Mouse (Mus musculus): ENCODE data around the gene Nmral1. TPM values are rescaled to one million over a fixed set of nuclear protein-coding genes. Genes with fewer than 3 reads are reported as not detected.

Nmral1 gene
- polyA plus RNA-seq, 1 experiment from 2014 or later = 44.7 TPM

- WGBS = 89% methylated on average over 3 of the region's 3 CpGs
- no peak overlapping the region for H3K9ac ChIP-seq (ENCODE audit: low read length)
- no peak overlapping the region for H3K27ac ChIP-seq (ENCODE audit: low read length)
- H3K4me1 ChIP-seq (ENCODE audit: control insufficient read depth, insufficient read depth, low read length) = 0 out of 2 replicates have a peak, but pooled peaks cover 2% of the 10 kb centered on the region
- ATAC-seq (ENCODE audit: insufficient read depth, low FRiP score) = no peak
- H3K4me2 ChIP-seq (ENCODE audit: low read depth, low read length) = no peak overlapping the region
- no peaks in the 10 kb centered on the region for H3K9me3 ChIP-seq (replicated peaks; ENCODE audit: control insufficient read depth, low read length)
- H3K36me3 ChIP-seq (ENCODE audit: control insufficient read depth, insufficient read depth, low read length) = no peaks in the 10 kb centered on the region
- H3K4me3 ChIP-seq (replicated peaks; ENCODE audit: low read length) = no peak overlapping the region
- H3K27me3 ChIP-seq (ENCODE audit: control insufficient read depth, insufficient read depth, low read length) = no peaks in the 10 kb centered on the region
Observed at GRCm38 (mm10) chr16:4752155-4752554, 33.0 kb upstream of the Nmral1 start.

DNA sequence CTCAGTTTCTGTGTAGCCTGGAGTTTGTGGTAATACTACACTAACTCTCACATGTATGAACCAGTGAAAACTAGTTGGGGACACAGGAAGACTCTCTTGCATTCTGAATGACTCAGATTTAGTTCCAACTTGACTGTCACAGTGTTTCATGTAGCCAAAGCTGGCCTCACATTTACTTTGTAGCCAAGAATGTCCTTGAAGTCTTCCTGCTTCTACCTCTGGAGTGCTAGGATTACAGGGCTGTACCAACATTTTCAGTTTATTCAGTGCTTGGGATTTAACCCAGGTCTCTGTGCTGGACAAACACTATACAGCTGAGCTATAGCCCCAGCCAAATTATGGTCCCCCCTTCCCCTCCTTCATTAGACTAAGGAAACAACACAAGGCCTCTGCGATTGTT is 23.0 kb upstream of the Nmral1 start:
- no peaks in the 10 kb centered on the region for H3K9me3 ChIP-seq (replicated peaks; ENCODE audit: control insufficient read depth, low read length)
- H3K27ac ChIP-seq (ENCODE audit: low read length) = no peak overlapping the region
- H3K36me3 ChIP-seq (ENCODE audit: control insufficient read depth, insufficient read depth, low read length) = no peaks in the 10 kb centered on the region
- H3K4me2 ChIP-seq (ENCODE audit: low read depth, low read length) = no peak overlapping the region
- H3K4me3 ChIP-seq (replicated peaks; ENCODE audit: low read length) = no peak overlapping the region
- no peak overlapping the region for H3K9ac ChIP-seq (ENCODE audit: low read length)
- no peaks in the 10 kb centered on the region for H3K27me3 ChIP-seq (ENCODE audit: control insufficient read depth, insufficient read depth, low read length)
- H3K4me1 ChIP-seq (ENCODE audit: control insufficient read depth, insufficient read depth, low read length) = no peaks in the 10 kb centered on the region
- 94% methylated on average over 1 of the region's 1 CpGs for WGBS
- ATAC-seq (ENCODE audit: insufficient read depth, low FRiP score) = no peak

- no peaks in the 10 kb centered on the region for H3K36me3 ChIP-seq (ENCODE audit: control insufficient read depth, insufficient read depth, low read length)
- ATAC-seq (ENCODE audit: insufficient read depth, low FRiP score) = no peak
- H3K9me3 ChIP-seq (replicated peaks; ENCODE audit: control insufficient read depth, low read length) = no peaks in the 10 kb centered on the region
- H3K4me1 ChIP-seq (ENCODE audit: control insufficient read depth, insufficient read depth, low read length) = no peaks in the 10 kb centered on the region
- H3K4me3 ChIP-seq (replicated peaks; ENCODE audit: low read length) = no peak overlapping the region
- WGBS = 85% methylated on average over 2 of the region's 2 CpGs
- H3K27me3 ChIP-seq (ENCODE audit: control insufficient read depth, insufficient read depth, low read length) = no peaks in the 10 kb centered on the region
- H3K4me2 ChIP-seq (ENCODE audit: low read depth, low read length) = no peak overlapping the region
- no peak overlapping the region for H3K27ac ChIP-seq (ENCODE audit: low read length)
- no peak overlapping the region for H3K9ac ChIP-seq (ENCODE audit: low read length)
Observed at GRCm38 (mm10) chr16:4739994-4740393, 20.8 kb upstream of the Nmral1 start.

DNA sequence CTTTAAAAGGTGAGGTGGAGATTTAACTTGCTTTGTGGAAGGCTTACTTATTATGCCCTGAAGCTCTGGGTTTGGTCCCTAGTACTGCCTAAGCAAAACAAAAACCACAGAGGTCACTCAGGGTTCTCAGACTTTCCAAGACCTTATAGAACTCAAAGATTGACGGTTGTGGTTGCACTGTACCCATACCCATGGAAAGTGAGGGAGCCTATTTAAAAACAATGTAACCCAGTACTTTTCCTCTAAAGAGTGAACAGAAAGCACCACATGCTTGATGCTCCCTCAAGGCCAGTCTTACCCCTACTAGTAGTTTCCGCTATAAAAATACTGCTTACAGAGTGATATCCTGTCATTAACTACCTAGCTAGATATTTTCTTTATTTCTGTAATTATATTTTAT is 17.1 kb upstream of the Nmral1 start:
- Histone ChIP-seq H3K27me3 (ENCODE audit: control insufficient read depth, insufficient read depth, low read length) (no peaks in the 10 kb centered on the region), H3K27ac (ENCODE audit: low read length) (no peak overlapping the region), H3K9me3 (replicated peaks; ENCODE audit: control insufficient read depth, low read length) (no peaks in the 10 kb centered on the region), H3K4me3 (replicated peaks; ENCODE audit: low read length) (no peak overlapping the region), H3K9ac (ENCODE audit: low read length) (no peak overlapping the region), H3K36me3 (ENCODE audit: control insufficient read depth, insufficient read depth, low read length) (no peaks in the 10 kb centered on the region), H3K4me1 (ENCODE audit: control insufficient read depth, insufficient read depth, low read length) (no peaks in the 10 kb centered on the region), H3K4me2 (ENCODE audit: low read depth, low read length) (no peak overlapping the region)
- ATAC-seq (ENCODE audit: insufficient read depth, low FRiP score) = no peak
- 80% methylated on average over 2 of the region's 2 CpGs for WGBS

DNA sequence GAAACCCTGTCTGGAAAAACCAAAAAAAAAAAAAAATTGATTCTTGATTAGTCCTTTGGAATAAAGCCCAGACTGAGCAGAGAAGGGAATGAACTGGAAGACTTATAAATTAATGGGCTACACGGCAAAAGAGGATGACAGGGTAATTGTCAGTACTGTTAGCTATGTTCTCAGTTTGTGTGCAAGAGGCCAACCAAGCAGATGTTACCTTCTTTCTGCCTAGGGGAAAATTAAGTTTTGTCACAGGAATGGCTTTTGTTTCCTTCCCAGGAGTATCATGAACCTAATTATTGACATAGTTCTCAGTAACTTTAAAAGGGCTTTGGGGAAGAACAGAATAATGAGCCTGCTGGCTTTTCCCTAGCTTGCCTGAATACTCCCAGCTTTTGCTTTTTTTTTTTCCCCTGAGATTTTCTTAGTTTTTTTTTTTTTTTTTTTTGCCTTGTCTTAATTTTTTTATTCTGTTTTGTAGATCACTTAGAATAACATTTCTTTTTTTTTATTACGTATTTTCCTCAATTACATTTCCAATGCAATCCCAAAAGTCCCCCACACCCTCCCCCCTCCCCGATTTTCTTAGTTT is 11.7 kb upstream of the Nmral1 start:
- Histone ChIP-seq H3K4me2 (ENCODE audit: low read depth, low read length) (no peak overlapping the region), H3K9ac (ENCODE audit: low read length) (no peak overlapping the region), H3K9me3 (replicated peaks; ENCODE audit: control insufficient read depth, low read length) (no peaks in the 10 kb centered on the region), H3K4me1 (ENCODE audit: control insufficient read depth, insufficient read depth, low read length) (peaks cover 7% of the 10 kb centered on the region; the same call in 1 of the 2 replicates), H3K4me3 (replicated peaks; ENCODE audit: low read length) (no peak overlapping the region), H3K27me3 (ENCODE audit: control insufficient read depth, insufficient read depth, low read length) (no peaks in the 10 kb centered on the region), H3K27ac (ENCODE audit: low read length) (no peak overlapping the region), H3K36me3 (ENCODE audit: control insufficient read depth, insufficient read depth, low read length) (no peaks in the 10 kb centered on the region)
- WGBS = 65% methylated on average over 3 of the region's 3 CpGs
- ATAC-seq (ENCODE audit: insufficient read depth, low FRiP score) = no peak

- Histone ChIP-seq H3K4me3 (replicated peaks; ENCODE audit: low read length) (no peak overlapping the region), H3K4me2 (ENCODE audit: low read depth, low read length) (no peak overlapping the region), H3K9me3 (replicated peaks; ENCODE audit: control insufficient read depth, low read length) (no peaks in the 10 kb centered on the region), H3K4me1 (ENCODE audit: control insufficient read depth, insufficient read depth, low read length) (peaks cover 7% of the 10 kb centered on the region; the same call in 1 of the 2 replicates), H3K36me3 (ENCODE audit: control insufficient read depth, insufficient read depth, low read length) (no peaks in the 10 kb centered on the region), H3K27me3 (ENCODE audit: control insufficient read depth, insufficient read depth, low read length) (no peaks in the 10 kb centered on the region), H3K9ac (ENCODE audit: low read length) (no peak overlapping the region), H3K27ac (ENCODE audit: low read length) (no peak overlapping the region)
- no peak for ATAC-seq (ENCODE audit: insufficient read depth, low FRiP score)
- WGBS = 33% methylated on average over 1 of the region's 1 CpGs
Observed at GRCm38 (mm10) chr16:4727963-4728362, 8.8 kb upstream of the Nmral1 start.

DNA sequence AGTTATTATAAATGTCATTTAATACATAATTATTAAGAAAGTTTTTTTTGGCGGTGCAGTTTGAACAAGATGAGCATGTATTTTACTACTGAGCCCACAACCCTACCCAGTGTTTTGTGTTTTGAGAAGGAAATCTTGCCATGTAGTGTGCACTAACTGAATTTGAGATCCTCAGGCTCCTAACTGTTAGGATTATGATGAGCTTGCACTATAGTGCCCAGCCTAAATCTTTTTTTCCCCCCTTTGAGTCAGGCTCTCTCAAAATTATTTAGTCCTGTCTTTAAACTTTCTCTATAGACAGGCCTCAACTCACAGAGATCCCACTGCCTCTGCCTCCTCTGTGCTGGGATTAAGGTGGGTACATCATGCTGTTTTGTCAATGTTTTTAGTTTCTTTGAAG is 8.4 kb upstream of the Nmral1 start:
- no peak overlapping the region for H3K9ac ChIP-seq (ENCODE audit: low read length)
- no peaks in the 10 kb centered on the region for H3K9me3 ChIP-seq (replicated peaks; ENCODE audit: control insufficient read depth, low read length)
- H3K4me3 ChIP-seq (replicated peaks; ENCODE audit: low read length) = no peak overlapping the region
- H3K27me3 ChIP-seq (ENCODE audit: control insufficient read depth, insufficient read depth, low read length) = no peaks in the 10 kb centered on the region
- peaks cover 7% of the 10 kb centered on the region; the same call in 1 of the 2 replicates for H3K4me1 ChIP-seq (ENCODE audit: control insufficient read depth, insufficient read depth, low read length)
- H3K4me2 ChIP-seq (ENCODE audit: low read depth, low read length) = peak overlapping the region; percentile 58
- ATAC-seq (ENCODE audit: insufficient read depth, low FRiP score) = no peak
- WGBS = 87% methylated on average over 1 of the region's 1 CpGs
- H3K36me3 ChIP-seq (ENCODE audit: control insufficient read depth, insufficient read depth, low read length) = no peaks in the 10 kb centered on the region
- H3K27ac ChIP-seq (ENCODE audit: low read length) = no peak overlapping the region

DNA sequence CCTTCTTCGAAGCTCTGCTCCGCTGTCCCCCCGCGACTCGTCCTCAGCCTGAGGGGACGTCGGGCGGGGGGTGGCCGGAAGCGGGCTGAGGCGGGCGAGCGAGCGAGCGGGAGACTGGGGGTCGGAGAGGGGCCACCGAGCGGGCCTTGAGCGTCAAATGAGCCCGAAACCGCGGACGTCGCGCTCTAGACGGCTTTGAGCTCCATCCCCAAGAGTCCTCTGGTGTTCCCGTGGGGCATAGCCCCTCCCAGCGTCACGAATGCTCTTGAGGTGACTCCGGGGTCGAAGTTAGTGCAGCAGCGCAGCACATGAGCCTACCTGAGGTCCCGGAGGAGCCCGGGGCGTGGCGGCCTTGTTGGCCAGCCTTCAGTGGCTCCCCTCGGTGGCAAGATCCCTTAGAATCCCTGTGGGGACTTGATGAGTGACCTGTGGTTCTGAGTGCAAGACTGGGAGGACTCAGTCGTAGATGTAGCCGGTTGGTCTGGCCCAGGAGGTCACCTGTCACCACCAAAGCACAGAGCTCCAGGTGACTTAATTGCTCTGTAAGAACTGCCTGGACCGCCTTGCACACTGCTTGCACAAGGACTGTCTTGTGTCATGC is 7.5 kb upstream of the Nmral1 start:
- WGBS = under 1% methylated on average over 40 of the region's 40 CpGs
- Histone ChIP-seq H3K27ac (ENCODE audit: low read length) (peak overlapping the region; percentile 77), H3K27me3 (ENCODE audit: control insufficient read depth, insufficient read depth, low read length) (no peaks in the 10 kb centered on the region), H3K4me3 (replicated peaks; ENCODE audit: low read length) (peak overlapping the region; percentile 88), H3K4me1 (ENCODE audit: control insufficient read depth, insufficient read depth, low read length) (peaks cover 7% of the 10 kb centered on the region; the same call in 1 of the 2 replicates), H3K4me2 (ENCODE audit: low read depth, low read length) (peak overlapping the region; percentile 58), H3K9me3 (replicated peaks; ENCODE audit: control insufficient read depth, low read length) (no peaks in the 10 kb centered on the region), H3K9ac (ENCODE audit: low read length) (peak overlapping the region; percentile 94), H3K36me3 (ENCODE audit: control insufficient read depth, insufficient read depth, low read length) (no peaks in the 10 kb centered on the region)
- ATAC-seq (ENCODE audit: insufficient read depth, low FRiP score) = peak; percentile 54

DNA sequence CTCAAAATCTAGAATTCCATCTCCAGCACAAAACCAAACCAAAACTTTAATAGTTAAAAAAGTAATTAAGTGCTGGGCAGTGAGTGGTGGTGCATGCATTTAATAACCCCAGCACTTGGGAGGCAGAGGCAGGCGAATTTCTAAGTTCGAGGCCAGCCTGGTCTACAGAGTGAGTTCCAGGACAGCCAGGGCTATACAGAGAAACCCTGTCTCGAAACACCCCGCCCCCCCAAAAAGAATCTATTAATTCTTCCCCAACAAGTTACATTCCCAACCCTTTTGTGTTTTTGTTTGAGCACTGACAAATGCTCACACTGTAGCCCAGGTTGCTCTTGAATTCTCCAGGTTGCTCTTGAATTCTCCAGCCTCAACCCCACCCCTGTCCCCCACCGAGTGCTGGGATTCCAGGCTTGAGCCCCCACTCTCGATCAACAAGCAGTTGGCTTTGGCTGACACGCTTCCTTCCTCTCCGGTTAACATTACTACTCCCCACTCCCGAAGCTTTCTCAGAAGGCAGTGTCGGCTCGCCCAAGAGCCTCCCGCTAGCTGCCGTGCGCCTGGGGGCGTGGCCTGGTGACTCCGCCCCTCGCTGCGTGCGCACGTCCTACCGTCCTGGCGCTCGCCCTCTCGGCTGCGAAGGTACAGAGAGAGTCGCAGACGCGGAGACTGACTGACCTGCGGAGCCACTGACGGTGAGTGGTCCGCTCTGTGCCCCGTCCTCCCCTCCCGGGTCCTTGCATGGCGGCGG is 6.8 kb upstream of the Nmral1 start, which contains the start of gene Hmox2:
TSS of gene Hmox2 (plus strand) at position 582 of the 748 bp plus-strand sequence.
- Histone ChIP-seq H3K27ac (ENCODE audit: low read length) (peak within 1 kb of the TSS; percentile 77), H3K9me3 (replicated peaks; ENCODE audit: control insufficient read depth, low read length) (no peaks in the 10 kb centered on the region), H3K4me1 (ENCODE audit: control insufficient read depth, insufficient read depth, low read length) (peaks cover 7% of the 10 kb centered on the region; the same call in 1 of the 2 replicates), H3K4me3 (replicated peaks; ENCODE audit: low read length) (peak within 1 kb of the TSS; percentile 88), H3K27me3 (ENCODE audit: control insufficient read depth, insufficient read depth, low read length) (no peaks in the 10 kb centered on the region), H3K9ac (ENCODE audit: low read length) (peak within 1 kb of the TSS; percentile 94), H3K4me2 (ENCODE audit: low read depth, low read length) (peak within 1 kb of the TSS; percentile 58), H3K36me3 (ENCODE audit: control insufficient read depth, insufficient read depth, low read length) (no peaks in the 10 kb centered on the region)
- ATAC-seq (ENCODE audit: insufficient read depth, low FRiP score) = peak; percentile 97
- 5% methylated on average over 35 of the region's 35 CpGs for WGBS
